Mouse (Mus musculus) E14TG2a.4 (cell line): Measurements from ENCODE around the gene Fmr1.

Experiments used
- CTCF ChIP-seq: conservative IDR thresholded peaks from 2 replicates; pipeline ENCODE4 v1.5.1; 2014; ENCODE audit warnings: low read length
- NANOG ChIP-seq: IDR thresholded peaks from 2 replicates; pipeline ENCODE4 v1.6.1; 2014; ENCODE audit warnings: borderline replicate concordance, low read length, mixed read lengths

- TF ChIP-seq CTCF (no peak), NANOG (no peak)
Observed at GRCm38 (mm10) chrX:68641603-68642002, 36.7 kb upstream of the Fmr1 start.
